Mouse (Mus musculus) c-Kit-positive CD71-negative TER-119-negative erythroid progenitor cells, embryonic 14.5 days (primary cell): ENCODE data around the gene Lhx2.

Source experiments
- DNase-seq: peaks from one replicate; pipeline ENCODE4 v3.0.0-alpha.2; 2013; ENCODE audit warnings: low read depth

Gene Lhx2

GRCm38 (mm10) chr2:38410227-38410626 is 71.1 kb downstream of the Lhx2 start:
- DNase-seq, result no peak

GRCm38 (mm10) chr2:38412599-38413177 is 73.6 kb downstream of the Lhx2 start:
- DNase-seq, result no peak

- DNase-seq, result peak; percentile 44
Measured at GRCm38 (mm10) chr2:38417970-38418369, 78.9 kb downstream of the Lhx2 start.
